Mouse (Mus musculus) embryo, embryonic 10.5 days (tissue): ENCODE measurements around the gene Gm40460.
"Not testable (repeated sequence)": the region's sequence is repeated elsewhere in the genome, so short reads cannot be mapped to it uniquely, and the experiment has no call there.

Source experiments
- DNase-seq: peaks from one replicate; pipeline ENCODE4 v3.0.0-alpha.2; 2015; ENCODE audit warnings: low spot score

The Gm40460 gene

GRCm38 (mm10) chr7:142240978-142241377 is at the start of gene Gm40460:
Gene Gm40460 (minus strand): TSS chr7:142241078.
- no peak for DNase-seq

- peak; percentile 39 for DNase-seq
These were observed 45.2 kb upstream of the Gm40460 start for GRCm38 (mm10) chr7:142285910-142286612.

- peak; percentile 75 for DNase-seq
These were observed 44.4 kb upstream of the Gm40460 start for GRCm38 (mm10) chr7:142285130-142285835.

GRCm38 (mm10) chr7:142284615-142285080 is 43.8 kb upstream of the Gm40460 start:
- DNase-seq = peak; percentile 99

- peak; percentile 83 for DNase-seq
These were observed 43.2 kb upstream of the Gm40460 start for GRCm38 (mm10) chr7:142284023-142284591.

GRCm38 (mm10) chr7:142282847-142283246 is 42.0 kb upstream of the Gm40460 start:
- DNase-seq = peak; percentile 28

GRCm38 (mm10) chr7:142279291-142279690 is 38.4 kb upstream of the Gm40460 start:
- DNase-seq = not testable (repeated sequence)

GRCm38 (mm10) chr7:142278183-142278582 is 37.3 kb upstream of the Gm40460 start:
- peak; percentile 83 for DNase-seq

GRCm38 (mm10) chr7:142274263-142274662 is 33.4 kb upstream of the Gm40460 start, which contains the start of gene Gm4559:
Gene Gm4559 (minus strand): TSS chr7:142274363.
- not testable (repeated sequence) for DNase-seq

GRCm38 (mm10) chr7:142258254-142258653 is 17.4 kb upstream of the Gm40460 start, which contains the start of gene Gm2431:
Gene Gm2431 (minus strand): TSS chr7:142258354.
- DNase-seq = not testable (repeated sequence)

- DNase-seq = peak; percentile 68
These were observed 14.6 kb upstream of the Gm40460 start for GRCm38 (mm10) chr7:142255517-142255916.

- peak; percentile 63 for DNase-seq
These were observed 8.9 kb upstream of the Gm40460 start for GRCm38 (mm10) chr7:142249824-142250223.

- DNase-seq = no peak
These were observed 9.3 kb downstream of the Gm40460 start for GRCm38 (mm10) chr7:142231540-142231939.

GRCm38 (mm10) chr7:142229871-142230270 is 11.0 kb downstream of the Gm40460 start, which contains the start of gene Krtap5-5:
Gene Krtap5-5 (minus strand): TSS chr7:142229971.
- not testable (repeated sequence) for DNase-seq

- DNase-seq = peak; percentile 3
These were observed 16.4 kb downstream of the Gm40460 start for GRCm38 (mm10) chr7:142224518-142224917.

GRCm38 (mm10) chr7:142212136-142212535 is 28.7 kb downstream of the Gm40460 start:
- DNase-seq = not testable (repeated sequence)

GRCm38 (mm10) chr7:142211559-142211958 is 29.3 kb downstream of the Gm40460 start, which contains the start of gene Gm7579:
Gene Gm7579 (plus strand): TSS chr7:142211859.
- no peak for DNase-seq

- not testable (repeated sequence) for DNase-seq
These were observed 34.0 kb downstream of the Gm40460 start for GRCm38 (mm10) chr7:142206891-142207290.

GRCm38 (mm10) chr7:142205488-142205887 is 35.4 kb downstream of the Gm40460 start:
- DNase-seq = no peak

GRCm38 (mm10) chr7:142201064-142201463 is 39.8 kb downstream of the Gm40460 start, which contains the start of gene Krtap5-3:
Gene Krtap5-3 (plus strand): TSS chr7:142201364.
- no peak for DNase-seq

GRCm38 (mm10) chr7:142198748-142199147 is 42.1 kb downstream of the Gm40460 start:
- DNase-seq = no peak
